Mouse (Mus musculus): ENCODE data around the gene Tle4. TPM values are rescaled to one million over a fixed set of nuclear protein-coding genes. Genes with fewer than 3 reads are reported as not detected.

Tle4 gene
- polyA plus RNA-seq, 1 experiment from 2014 or later, result 4.6 TPM

DNA sequence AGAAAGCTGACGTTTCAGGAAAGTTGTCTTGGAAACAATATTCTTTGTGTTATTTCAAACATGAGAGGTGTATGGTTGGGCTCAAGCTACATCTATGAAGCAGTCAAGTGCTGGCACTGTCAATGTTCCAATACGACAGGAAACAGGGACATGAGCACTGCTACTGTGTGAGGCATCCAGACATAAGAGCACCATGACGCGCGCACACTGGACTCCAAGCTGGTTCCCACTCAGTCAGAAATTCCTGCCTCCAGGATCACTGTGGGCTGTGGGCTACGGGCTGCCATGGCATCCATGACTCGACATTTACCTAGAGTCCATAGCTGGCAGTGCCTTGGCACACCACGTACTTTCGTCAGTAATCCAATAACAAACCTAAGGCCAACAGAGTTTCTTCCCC lies 110.7 kb downstream of the Tle4 start:
- 85% methylated on average over 9 of the region's 9 CpGs for WGBS (ENCODE audit: insufficient replicate concordance)
- Histone ChIP-seq H3K27ac (replicated peaks) (no peak overlapping the region), H3K27me3 (no peaks in the 10 kb centered on the region), H3K9ac (no peak overlapping the region), H3K9me3 (replicated peaks) (no peaks in the 10 kb centered on the region), H3K4me1 (replicated peaks) (no peaks in the 10 kb centered on the region; the same call in 1 of the 2 replicates), H3K4me3 (replicated peaks) (no peak overlapping the region), H3K4me2 (no peak overlapping the region), H3K36me3 (replicated peaks) (no peaks in the 10 kb centered on the region)
- no peak for ATAC-seq (ENCODE audit: insufficient read depth)

DNA sequence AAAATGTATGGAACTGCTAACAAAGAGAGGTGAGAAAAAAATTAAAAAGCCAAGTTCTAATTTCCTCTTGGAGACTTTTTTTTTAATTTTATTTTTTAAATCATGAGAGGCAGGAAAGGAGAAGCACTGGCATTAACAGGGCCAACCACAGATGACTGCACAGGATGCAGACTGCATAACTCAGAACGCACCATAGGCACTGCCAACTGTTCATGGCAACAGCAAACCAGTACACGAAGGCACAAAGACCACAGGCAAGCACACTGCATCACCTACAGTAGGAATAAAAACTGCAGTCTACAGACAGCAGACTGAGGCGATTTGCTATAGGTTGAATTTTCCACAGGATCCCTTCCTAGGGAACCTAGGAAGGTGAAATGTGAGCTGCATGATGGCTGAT lies 112.7 kb downstream of the Tle4 start:
- 69% methylated on average over 3 of the region's 3 CpGs for whole genome bisulfite sequencing (ENCODE audit: insufficient replicate concordance)
- Histone ChIP-seq H3K9ac (no peak overlapping the region), H3K27ac (replicated peaks) (no peak overlapping the region), H3K36me3 (replicated peaks) (no peaks in the 10 kb centered on the region), H3K4me3 (replicated peaks) (no peak overlapping the region), H3K27me3 (no peaks in the 10 kb centered on the region), H3K4me1 (replicated peaks) (no peaks in the 10 kb centered on the region), H3K9me3 (replicated peaks) (no peaks in the 10 kb centered on the region), H3K4me2 (no peak overlapping the region)
- ATAC-seq (ENCODE audit: insufficient read depth), result no peak

DNA sequence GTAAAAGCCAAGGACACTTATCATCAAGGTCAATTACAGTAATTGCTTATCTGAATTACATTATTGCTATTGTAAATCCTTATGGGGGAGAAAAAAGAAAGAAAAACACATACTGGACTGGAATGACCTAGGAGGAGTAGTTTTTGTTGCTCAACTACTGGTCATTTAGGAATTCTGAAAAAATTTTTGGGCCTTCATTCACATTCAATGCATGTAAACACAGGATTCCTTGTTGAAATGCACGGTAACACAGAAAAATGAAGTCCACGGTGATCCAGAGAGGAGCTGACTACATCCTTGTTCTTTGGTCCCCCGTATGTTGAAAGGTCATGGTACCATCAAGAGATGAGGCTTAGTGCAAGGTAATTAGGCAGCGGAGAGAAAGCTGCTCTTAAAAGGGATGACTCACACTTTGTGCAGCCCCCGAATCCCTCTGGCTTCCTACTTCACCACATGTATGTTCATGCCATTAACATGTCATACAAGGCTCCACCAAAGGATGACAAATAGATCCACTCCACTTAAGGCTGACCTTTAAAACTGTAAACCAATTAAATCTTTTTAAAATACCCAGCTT lies 115.2 kb downstream of the Tle4 start:
- Histone ChIP-seq H3K4me1 (replicated peaks) (no peaks in the 10 kb centered on the region), H3K4me3 (replicated peaks) (no peak overlapping the region), H3K27ac (replicated peaks) (no peak overlapping the region), H3K9me3 (replicated peaks) (no peaks in the 10 kb centered on the region), H3K36me3 (replicated peaks) (no peaks in the 10 kb centered on the region), H3K27me3 (no peaks in the 10 kb centered on the region), H3K4me2 (no peak overlapping the region), H3K9ac (no peak overlapping the region)
- no peak for ATAC-seq (ENCODE audit: insufficient read depth)
- WGBS (ENCODE audit: insufficient replicate concordance), result 84% methylated on average over 5 of the region's 5 CpGs

DNA sequence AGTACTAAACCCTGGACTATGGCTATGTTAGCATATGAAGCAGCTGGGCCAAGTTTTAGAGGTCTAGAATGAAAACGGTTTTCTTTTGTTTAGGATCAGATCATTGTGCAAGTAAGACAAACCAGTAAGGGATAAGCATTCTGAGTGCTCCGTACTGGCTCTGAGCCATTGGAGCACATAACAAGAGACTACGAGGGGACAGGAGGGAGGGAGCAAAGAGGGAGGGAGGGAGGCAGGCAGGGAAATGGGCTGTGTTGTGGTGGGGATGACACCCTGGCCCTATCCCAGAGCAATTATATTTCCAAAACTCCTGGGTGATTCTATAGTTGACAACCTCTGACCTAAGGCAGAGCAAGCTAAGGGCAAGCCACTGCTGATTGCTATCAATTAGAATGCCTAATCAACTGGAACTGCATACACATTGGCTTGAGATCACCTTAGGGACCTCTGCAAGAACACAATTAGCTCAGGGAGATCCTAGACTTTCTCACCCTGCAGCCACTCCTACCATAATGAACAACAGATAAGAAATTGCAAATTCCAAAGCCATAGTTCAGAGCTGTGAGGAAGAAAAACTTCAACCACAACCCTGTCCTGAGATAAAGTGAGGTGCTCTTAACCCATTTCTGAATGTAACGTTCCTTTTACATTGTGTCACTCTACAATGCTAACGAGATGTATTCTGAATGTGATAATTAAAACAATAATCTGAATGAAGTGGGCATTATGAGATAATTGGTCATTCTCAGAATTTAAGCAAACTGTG lies 115.9 kb downstream of the Tle4 start:
- Histone ChIP-seq H3K4me3 (replicated peaks) (no peak overlapping the region), H3K36me3 (replicated peaks) (no peaks in the 10 kb centered on the region), H3K4me1 (replicated peaks) (no peaks in the 10 kb centered on the region), H3K27ac (replicated peaks) (no peak overlapping the region), H3K27me3 (no peaks in the 10 kb centered on the region), H3K9me3 (replicated peaks) (no peaks in the 10 kb centered on the region), H3K9ac (no peak overlapping the region), H3K4me2 (no peak overlapping the region)
- no peak for ATAC-seq (ENCODE audit: insufficient read depth)
- 49% methylated on average over 5 of the region's 5 CpGs for WGBS (ENCODE audit: insufficient replicate concordance)

DNA sequence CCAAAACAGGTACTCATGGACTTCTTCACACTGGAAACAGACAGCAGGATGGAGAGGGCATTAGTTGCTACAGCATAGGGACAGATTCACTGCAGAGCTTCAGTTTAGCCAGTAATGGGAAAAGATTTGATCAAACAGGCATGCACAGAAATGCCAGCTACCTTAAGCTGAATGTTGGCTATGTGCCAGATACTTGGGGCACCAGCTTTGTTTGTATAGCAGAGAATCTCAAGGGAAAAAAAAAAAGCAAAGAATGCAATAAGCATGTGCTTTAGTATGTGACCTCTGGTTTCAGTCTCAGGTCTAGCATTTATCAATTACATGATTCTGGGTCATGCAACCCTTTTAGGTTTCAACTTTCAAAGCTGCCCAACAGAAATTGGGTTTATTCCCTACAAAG lies 118.1 kb downstream of the Tle4 start:
- Histone ChIP-seq H3K4me3 (replicated peaks) (no peak overlapping the region), H3K4me2 (no peak overlapping the region), H3K27ac (replicated peaks) (no peak overlapping the region), H3K9ac (no peak overlapping the region), H3K4me1 (replicated peaks) (no peaks in the 10 kb centered on the region), H3K27me3 (no peaks in the 10 kb centered on the region), H3K9me3 (replicated peaks) (no peaks in the 10 kb centered on the region), H3K36me3 (replicated peaks) (no peaks in the 10 kb centered on the region)
- no peak for ATAC-seq (ENCODE audit: insufficient read depth)

DNA sequence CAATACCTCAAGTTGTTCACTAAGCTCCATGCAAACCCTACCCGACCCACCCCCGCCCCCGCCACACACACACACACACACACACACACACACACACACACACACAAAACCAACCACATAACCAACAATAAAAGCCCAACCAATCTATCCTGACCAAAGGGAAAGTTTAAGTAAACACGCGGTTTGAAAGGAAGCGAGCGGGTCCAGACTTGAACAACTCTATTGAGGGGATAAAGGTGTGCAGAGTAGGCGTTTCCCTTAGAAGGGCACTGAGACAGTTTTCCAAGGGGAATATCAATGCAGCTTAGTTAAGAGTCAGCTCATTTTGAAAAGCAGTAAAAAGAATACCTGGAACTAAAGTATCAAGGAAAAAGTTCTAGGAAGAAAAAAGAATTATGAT lies 128.5 kb downstream of the Tle4 start:
- H3K27me3 ChIP-seq, result no peaks in the 10 kb centered on the region
- H3K27ac ChIP-seq (replicated peaks), result no peak overlapping the region
- H3K4me1 ChIP-seq (replicated peaks), result no peaks in the 10 kb centered on the region
- peaks cover 14% of the 10 kb centered on the region for H3K36me3 ChIP-seq (replicated peaks)
- no peaks in the 10 kb centered on the region for H3K9me3 ChIP-seq (replicated peaks)
- H3K9ac ChIP-seq, result no peak overlapping the region
- no peak overlapping the region for H3K4me3 ChIP-seq (replicated peaks)
- ATAC-seq (ENCODE audit: insufficient read depth), result no peak
- WGBS (ENCODE audit: insufficient replicate concordance), result 71% methylated on average over 8 of the region's 8 CpGs
- no peak overlapping the region for H3K4me2 ChIP-seq

DNA sequence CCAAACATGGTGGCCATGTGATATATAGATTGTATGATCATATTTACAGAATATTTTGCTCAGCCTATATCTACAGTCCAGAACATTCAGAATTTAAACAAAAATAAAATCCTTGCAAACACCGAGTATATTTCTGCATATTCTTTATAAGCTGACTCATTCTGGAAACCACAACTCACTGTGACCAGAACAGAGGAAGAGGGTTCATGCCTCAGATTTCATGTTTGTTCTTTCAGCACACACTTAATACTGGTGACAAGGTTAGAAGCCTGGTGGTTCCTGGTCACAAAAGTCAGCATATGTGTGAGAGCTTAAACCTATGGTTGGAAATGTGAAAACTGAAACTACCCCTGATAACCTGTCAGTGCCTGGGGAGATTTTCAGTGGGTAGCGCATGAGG lies 129.1 kb downstream of the Tle4 start:
- Histone ChIP-seq H3K4me2 (no peak overlapping the region), H3K4me1 (replicated peaks) (no peaks in the 10 kb centered on the region), H3K36me3 (replicated peaks) (peaks cover 19% of the 10 kb centered on the region), H3K9ac (no peak overlapping the region), H3K9me3 (replicated peaks) (no peaks in the 10 kb centered on the region), H3K27me3 (no peaks in the 10 kb centered on the region), H3K4me3 (replicated peaks) (no peak overlapping the region), H3K27ac (replicated peaks) (no peak overlapping the region)
- 54% methylated on average over 2 of the region's 2 CpGs for WGBS (ENCODE audit: insufficient replicate concordance)
- ATAC-seq (ENCODE audit: insufficient read depth), result no peak

DNA sequence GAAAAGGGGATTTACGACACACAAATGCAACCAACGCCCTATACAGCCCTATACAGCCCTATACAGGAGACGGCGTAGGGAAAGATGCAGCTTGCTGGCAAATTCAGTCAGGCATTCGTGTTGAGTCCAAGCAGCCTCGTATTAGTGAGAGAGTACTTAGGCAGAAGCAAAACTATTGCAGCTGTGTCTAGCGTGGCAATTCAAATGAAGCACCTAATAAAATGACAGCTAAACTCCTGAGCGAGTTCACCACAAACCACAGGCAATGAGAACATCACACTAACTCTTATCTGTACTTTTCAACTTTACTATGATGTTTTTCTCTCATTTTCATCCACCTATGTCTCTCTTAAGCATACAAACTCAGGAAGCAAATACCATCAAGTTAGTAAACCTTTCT lies 131.8 kb downstream of the Tle4 start:
- no peaks in the 10 kb centered on the region for H3K4me1 ChIP-seq (replicated peaks)
- ATAC-seq (ENCODE audit: insufficient read depth), result no peak
- H3K4me3 ChIP-seq (replicated peaks), result no peak overlapping the region
- no peaks in the 10 kb centered on the region for H3K9me3 ChIP-seq (replicated peaks)
- H3K27me3 ChIP-seq, result no peaks in the 10 kb centered on the region
- 71% methylated on average over 8 of the region's 8 CpGs for WGBS (ENCODE audit: insufficient replicate concordance)
- no peak overlapping the region for H3K27ac ChIP-seq (replicated peaks)
- no peak overlapping the region for H3K9ac ChIP-seq
- peaks cover 35% of the 10 kb centered on the region for H3K36me3 ChIP-seq (replicated peaks)
- no peak overlapping the region for H3K4me2 ChIP-seq

DNA sequence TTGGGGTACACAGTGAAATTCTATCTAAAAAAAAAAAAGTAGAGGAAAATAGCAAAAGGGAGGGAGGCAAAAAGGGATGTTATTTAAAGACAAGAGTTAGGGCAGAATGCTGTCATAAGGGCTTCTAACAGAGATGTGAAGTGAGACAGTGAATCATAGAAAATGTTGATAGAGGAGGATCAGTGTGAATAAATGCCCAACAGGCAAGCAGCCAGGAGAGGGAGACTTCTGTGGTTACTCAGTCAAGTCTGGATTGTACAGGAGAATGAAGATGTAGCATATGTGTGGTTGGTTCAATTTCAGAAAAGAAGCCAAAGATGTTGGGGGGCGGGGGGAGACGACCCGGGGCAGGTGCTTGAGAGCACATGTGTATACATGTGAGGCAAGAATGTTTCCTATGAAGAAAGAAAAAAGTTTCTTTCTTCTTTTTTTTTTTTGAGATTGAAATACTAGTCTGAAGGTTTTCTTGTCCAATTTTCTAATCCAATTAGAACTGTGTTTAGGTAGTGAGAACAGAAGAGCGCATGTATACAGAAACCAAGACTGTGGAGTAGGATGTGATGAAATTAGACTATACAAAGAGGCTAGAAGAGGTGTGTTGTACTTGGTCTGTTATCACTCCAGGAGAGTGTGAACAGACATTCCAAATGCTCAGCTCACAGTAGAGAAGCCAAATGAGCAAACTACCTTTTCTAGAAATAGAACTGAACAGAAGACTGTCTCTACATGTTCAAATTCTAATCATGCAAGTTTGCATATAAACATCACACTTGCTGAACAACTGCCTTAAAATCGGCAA lies 134.4 kb downstream of the Tle4 start:
- no peak overlapping the region for H3K4me2 ChIP-seq
- H3K9ac ChIP-seq, result no peak overlapping the region
- H3K4me1 ChIP-seq (replicated peaks), result no peaks in the 10 kb centered on the region
- no peaks in the 10 kb centered on the region for H3K9me3 ChIP-seq (replicated peaks)
- WGBS (ENCODE audit: insufficient replicate concordance), result 82% methylated on average over 5 of the region's 5 CpGs
- peaks cover 39% of the 10 kb centered on the region for H3K36me3 ChIP-seq (replicated peaks)
- H3K27me3 ChIP-seq, result no peaks in the 10 kb centered on the region
- no peak overlapping the region for H3K27ac ChIP-seq (replicated peaks)
- ATAC-seq (ENCODE audit: insufficient read depth), result no peak
- H3K4me3 ChIP-seq (replicated peaks), result no peak overlapping the region

DNA sequence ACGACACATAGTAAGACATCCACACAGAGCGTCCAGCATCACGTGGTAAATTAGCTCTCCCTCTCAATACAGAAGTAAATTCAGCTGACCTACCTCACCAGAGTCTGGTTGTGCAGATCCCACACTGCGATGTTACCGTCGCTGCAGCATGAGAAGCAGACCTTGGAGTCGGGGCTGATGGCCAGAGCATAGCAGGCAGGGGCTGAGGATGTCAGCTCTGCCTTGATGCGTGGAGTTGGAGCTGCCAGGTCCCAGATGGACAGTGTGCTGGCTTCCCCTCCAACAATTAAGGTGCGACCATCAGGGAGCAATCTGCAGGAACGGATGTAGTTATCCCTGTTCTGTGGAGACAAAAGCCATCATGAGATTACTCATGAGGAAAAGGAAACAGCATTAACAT lies 144.4 kb downstream of the Tle4 start:
- H3K9me3 ChIP-seq (replicated peaks), result no peaks in the 10 kb centered on the region
- H3K4me2 ChIP-seq, result no peak overlapping the region
- WGBS (ENCODE audit: insufficient replicate concordance), result 84% methylated on average over 10 of the region's 10 CpGs
- H3K36me3 ChIP-seq (replicated peaks), result peaks cover 43% of the 10 kb centered on the region
- ATAC-seq (ENCODE audit: insufficient read depth), result no peak
- H3K9ac ChIP-seq, result no peak overlapping the region
- no peaks in the 10 kb centered on the region for H3K4me1 ChIP-seq (replicated peaks)
- no peak overlapping the region for H3K27ac ChIP-seq (replicated peaks)
- no peaks in the 10 kb centered on the region for H3K27me3 ChIP-seq
- H3K4me3 ChIP-seq (replicated peaks), result no peak overlapping the region

DNA sequence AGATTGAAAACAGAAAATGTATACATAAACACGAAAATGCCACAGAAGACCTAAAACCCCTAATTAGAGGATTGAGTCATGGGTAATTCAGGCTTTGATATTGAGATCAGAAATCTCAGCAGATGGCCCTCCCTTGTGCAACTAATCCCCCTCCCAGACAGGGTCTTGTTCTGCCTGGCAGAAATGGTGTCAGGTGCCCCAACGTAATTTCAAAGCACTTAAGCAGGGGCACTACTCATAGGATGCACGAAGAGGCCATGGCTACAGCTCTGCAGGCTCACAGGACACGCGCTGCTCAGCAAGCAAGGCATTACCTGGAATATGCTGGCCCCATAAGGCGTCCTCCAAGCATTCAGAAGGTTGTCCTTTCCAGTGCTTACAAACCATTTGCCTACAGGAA lies 146.5 kb downstream of the Tle4 start:
- Histone ChIP-seq H3K36me3 (replicated peaks) (peaks cover 34% of the 10 kb centered on the region), H3K27me3 (no peaks in the 10 kb centered on the region), H3K4me3 (replicated peaks) (no peak overlapping the region), H3K4me1 (replicated peaks) (no peaks in the 10 kb centered on the region), H3K4me2 (no peak overlapping the region), H3K9me3 (replicated peaks) (no peaks in the 10 kb centered on the region), H3K9ac (no peak overlapping the region), H3K27ac (replicated peaks) (no peak overlapping the region)
- WGBS (ENCODE audit: insufficient replicate concordance), result 84% methylated on average over 6 of the region's 6 CpGs
- ATAC-seq (ENCODE audit: insufficient read depth), result no peak
